Mouse (Mus musculus): ENCODE measurements at regions not wholly inside any gene's neighbourhood (a gene's known extent, or its start where the extent isn't known, plus 50 kb on each side); places are given as distances from the start of the nearest gene placed in this dataset.

DNA sequence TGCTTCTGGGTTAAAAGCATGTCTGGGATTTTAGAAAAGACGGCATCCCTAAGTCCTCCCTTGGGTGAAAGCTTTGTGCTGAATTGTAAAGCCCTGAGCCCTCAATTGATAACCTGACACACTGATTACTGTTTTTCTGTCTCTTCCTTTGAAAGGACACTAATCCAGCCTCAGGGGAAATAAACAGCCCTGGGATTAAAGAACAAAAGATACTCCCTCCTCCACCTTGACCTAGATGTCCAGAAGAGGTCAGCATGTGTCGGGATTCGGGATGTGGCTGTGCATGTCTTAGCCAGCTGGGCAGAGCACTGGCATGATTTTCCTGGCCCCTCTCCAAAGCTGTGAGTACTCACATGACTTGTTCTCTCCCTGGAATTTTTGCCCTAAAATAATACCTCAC, 208.6 kb downstream of the Brinp2 start:
- DNase-seq, result peak; percentile 67
- intact Hi-C loops (cut with DNase I), result no loop called here

DNA sequence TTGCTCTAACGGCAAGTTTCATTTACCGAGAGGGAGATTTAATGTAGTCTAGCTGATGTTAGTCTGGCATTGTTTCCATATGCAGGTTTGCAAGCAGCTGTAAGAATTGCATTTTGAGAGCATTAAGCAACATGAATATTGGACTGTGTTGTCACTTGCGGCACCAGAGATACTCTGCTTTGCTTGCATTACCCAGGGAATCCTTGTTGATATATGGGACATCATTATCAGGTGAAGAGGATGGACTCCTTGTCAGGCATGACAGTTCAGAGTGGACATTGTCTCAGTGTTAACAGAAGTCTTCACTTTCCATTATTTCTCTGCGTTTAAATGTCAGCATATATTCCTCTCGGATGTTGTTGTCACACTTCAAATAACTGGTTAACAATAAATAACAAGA, 208.1 kb downstream of the Brinp2 start:
- no peak for DNase-seq
- intact Hi-C loops (cut with DNase I), result no loop called here

DNA sequence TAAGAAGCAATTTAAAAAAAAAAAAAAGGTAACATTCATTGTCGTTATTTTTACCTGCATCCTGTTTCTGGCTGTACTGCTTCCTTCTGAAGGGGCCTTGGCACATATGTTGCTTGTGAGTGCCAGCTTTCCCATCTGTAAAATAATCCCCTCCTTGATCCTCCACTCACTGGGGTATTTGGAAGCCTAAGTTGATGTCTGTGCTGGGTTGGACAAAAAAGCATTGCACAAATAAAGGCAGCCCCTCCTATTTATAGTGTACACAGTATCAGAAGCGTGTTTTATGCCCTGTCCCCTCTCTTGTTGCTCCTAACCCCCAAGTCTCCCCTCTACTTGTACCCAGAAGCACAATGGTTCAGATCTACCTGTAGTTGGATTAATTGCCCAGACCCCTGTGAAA, 195.0 kb downstream of the Brinp2 start:
- peak; percentile 23 for DNase-seq

DNA sequence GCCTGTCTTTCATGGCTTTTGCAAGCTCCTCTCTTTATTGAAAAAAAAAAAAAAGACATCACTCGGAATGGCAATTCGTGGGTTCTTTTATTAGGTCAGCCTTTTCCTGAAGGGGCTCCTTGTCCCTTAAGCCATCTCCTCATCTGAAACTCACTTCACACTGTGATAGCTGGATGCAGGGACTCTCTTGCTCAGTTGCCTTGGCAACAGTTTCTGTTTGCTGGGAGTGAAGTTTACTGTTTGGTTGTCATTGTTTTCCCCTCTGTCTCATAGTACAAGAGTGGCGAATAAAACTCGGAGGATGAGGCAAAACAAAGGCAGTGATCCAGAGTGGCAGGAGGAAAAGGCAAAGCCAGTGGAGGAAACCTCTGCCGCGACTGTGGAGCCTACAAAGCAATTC, 194.6 kb downstream of the Brinp2 start:
- intact Hi-C loops (cut with DNase I), result no loop called here
- DNase-seq, result no peak

More for the DNA sequence above, 195.0 kb downstream of the Brinp2 start:
- intact Hi-C loops (cut with DNase I), result no loop called here

DNA sequence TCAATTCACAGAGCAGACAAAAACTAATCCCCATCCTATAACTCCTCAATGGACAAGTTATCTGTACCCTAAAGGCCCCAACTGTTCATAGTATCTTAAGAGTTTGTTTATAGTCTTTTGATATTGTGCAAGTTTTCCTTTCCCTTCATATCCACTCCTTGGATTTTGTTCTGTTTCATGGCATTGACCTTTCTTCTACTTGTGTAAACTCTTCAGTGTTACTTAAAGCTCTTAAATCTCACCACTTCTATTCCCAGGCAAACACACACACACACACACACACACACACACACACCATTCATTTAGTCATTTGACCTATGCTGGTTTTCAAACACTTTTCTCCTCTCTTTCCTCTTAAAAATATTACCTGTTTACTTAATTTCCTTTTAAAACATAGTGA, 192.7 kb downstream of the Brinp2 start:
- no peak for DNase-seq

DNA sequence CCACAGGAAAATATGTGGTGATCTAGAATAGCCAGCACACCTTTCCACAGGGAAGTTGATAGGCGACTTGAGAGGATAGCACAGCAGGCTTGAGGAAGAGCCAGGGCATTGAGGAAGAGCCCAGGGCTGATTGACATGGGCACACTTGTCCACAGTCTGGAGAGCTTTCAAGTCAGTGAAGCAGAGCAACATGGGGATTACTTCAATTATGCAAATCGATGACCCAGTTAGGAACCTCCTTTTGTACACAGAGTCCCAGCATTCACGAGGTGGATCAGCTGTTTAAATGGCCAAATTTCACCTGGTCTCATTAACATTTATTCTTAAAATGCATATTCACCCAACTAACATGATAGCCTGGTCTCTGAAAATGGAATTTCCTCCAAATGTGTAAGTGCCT, 186.1 kb downstream of the Brinp2 start:
- DNase-seq, result no peak
- intact Hi-C loops (cut with DNase I), result no loop called here

More for the DNA sequence above, 192.7 kb downstream of the Brinp2 start:
- intact Hi-C loops (cut with DNase I), result no loop called here

DNA sequence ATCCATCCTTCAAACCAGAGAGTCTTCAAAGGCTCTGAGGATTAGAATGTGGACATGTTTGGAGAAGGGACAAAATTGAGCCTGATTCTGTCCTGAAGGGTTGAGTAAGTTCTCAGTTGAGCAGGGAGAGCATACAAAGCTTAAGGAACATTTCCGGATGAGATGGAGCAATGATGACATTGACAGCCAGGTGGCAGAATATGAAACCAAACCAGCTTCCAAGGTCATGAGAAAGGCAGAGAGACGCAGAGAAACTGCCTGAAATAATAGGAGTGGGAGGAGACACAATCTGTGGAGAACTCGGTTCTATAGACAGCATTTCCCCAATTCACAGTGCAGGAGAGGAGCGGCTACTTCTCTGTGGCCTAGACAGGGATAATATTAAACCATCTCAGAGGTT, 176.0 kb downstream of the Brinp2 start:
- DNase-seq, result no peak
- intact Hi-C loops (cut with DNase I), result no loop called here

DNA sequence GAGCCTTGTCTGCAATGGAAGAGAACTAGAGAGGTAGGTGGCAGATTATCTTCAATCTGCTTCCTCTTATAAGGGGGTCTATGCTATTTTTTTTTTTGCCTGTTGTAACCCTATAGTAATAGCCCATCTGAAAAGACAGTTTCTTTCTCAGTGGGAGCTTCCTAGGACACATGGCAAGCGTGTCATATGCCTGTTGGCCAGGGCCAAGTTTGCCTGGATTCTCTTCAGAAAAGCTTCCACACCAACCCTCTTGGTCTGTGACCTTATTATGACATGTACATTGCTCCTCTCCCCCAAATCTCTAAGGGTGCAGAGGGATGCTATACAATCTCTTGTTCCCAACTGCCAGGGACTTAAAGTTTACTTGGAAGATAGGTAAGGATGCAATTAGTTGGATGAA, 174.8 kb downstream of the Brinp2 start:
- no peak for DNase-seq
- intact Hi-C loops (cut with DNase I), result no loop called here

DNA sequence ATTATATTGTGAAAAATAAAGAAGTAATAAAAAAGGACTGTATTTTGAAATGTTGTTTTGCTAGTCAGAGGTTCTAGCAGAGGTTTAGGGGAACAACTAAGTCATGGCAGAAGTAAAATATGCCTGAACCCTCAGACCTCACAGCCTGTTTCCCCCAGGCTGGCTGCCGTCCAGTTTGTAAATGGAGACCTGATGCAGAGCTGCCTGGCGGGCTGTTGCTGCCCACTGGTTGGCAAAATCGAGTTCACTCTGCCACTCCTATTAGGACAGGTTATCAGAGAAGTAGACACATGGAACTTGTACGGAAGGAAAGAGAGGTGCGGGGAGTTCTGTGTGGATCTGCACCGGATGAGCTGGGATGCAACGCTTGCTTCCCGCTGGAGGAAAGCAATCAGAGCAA, 168.5 kb downstream of the Brinp2 start:
- DNase-seq, result peak; percentile 36
- intact Hi-C loops (cut with DNase I), result no loop called here

DNA sequence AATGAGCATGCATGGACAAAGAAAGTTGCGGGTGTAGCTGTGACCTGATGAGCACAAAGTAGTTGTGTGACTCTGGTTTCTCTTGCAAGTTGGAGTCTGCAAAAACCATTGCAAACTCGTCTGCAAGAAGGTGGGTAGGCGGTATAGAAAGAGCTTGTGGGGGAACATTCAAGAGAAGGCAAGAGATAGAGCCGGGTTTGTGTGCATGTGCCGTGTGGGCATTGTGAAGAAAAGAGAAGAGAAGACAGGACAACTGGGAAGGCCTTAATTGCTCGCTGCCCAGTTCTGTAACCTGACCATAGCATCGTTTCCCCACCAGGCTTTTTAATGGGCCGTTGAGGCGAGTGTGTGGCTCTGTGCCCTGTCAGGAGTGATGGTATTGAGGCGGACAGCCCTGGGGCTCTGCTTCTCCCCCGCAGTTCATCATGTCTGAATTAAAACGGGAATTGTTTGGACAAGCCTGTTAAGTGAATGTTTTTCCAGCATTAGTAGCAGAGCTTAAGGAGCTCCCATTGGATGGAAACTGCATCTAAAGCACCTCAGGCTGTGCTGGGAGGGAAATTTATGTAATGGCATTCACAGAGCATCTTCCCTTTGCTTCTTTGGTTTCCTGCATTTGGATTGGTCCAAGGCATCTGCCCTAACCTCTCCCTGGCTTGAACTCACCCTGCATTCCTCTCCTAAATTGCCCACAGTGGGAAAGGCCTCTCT, 163.1 kb downstream of the Brinp2 start:
- DNase-seq, result peak; percentile 14
- intact Hi-C loops (cut with DNase I), result no loop called here

DNA sequence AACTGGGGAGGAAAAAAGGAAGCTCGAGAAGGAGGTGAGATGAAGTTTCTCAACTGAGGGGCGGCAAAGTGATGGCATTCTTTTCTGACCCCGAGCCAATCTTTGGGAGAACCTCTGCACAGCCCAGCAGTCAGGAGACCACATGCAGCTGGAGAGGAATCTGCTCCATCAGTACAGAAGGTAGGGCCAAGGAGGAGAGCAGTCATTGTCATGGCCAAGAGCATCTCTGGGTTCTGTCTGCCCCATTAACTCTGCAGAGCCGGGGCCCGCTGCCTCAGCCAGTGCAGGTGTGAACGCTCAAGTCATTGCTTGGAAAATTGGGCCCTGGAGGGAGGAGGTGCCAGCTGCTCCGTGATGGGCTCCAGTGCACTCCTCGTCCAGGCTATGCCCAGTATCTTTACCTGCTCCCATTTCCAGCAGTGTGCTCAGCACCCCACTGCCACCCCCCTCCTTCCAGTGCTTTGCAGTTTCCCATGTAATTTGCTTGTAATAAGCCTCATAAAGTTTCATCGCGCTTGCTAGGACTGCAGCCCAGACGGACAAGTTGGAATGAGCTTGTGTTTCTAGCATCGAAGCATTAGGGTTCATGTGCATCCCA, 162.1 kb downstream of the Brinp2 start:
- intact Hi-C loops (cut with DNase I), result no loop called here

More for the DNA sequence above, 162.1 kb downstream of the Brinp2 start:
- DNase-seq, result peak; percentile 24

Measured in left cerebral cortex, postnatal 4 days (tissue).